Mouse (Mus musculus) layer of hippocampus, adult 11-12 months (tissue): ENCODE measurements at regions not wholly inside any gene's neighbourhood (a gene's known extent, or its start where the extent isn't known, plus 50 kb on each side); places are given as distances from the start of the nearest gene placed in this dataset.

Experiments used
- DNase-seq: peaks from one replicate; pipeline ENCODE4 v3.0.0; 2022; ENCODE audit warnings: low spot score

DNA sequence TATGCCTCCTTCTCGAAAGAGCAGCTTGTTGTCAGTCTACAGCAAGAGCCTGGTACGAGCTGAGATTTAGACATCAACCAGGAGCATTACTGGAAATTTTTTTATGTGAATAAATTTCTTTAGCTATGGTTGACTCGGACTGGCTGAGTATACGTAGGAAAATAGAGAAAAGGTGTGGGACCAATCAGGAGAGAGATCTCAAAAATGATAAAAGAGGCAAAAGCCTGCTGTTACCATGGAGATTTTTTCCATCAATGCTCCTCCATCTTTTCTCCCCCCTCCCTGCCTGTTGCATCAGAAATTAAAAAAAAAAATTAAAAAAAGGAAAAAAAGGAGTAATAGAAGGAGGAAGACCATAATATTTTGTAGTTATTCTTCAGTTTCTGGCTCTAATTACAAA, 890.3 kb upstream of the Snrpn start:
- peak; percentile 3 for DNase-seq
